Mouse (Mus musculus): ENCODE measurements around the gene Gm13276.
"Not testable (repeated sequence)": the region's sequence is repeated elsewhere in the genome, so short reads cannot be mapped to it uniquely, and the experiment has no call there.

Gene Gm13276

DNA sequence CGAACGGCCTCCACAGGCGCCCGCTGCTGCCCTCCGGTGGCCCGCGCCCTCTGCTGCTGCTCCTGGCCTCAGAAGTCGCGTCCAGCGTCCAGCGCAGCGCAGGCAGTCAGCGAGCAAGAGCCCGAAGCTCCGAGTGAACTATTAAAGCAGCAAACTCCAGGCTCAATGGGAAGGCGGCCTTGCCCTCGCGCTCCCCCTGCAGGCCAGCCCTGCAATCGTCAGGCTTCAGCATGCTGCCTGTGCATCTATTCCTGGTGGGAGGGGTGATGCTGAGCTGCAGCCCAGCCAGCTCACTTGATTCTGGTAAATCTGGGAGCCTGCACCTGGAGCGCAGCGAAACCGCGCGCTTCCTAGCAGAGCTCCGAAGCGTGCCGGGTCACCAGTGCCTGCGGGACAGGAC is 2.9 kb downstream of the Gm13276 start, which contains the start of gene Gm13277:
Gene Gm13277, plus strand, starts transcription at position 231 of the 400 bp plus-strand sequence.
- DNase-seq: peak; percentile 44 to 53

DNA sequence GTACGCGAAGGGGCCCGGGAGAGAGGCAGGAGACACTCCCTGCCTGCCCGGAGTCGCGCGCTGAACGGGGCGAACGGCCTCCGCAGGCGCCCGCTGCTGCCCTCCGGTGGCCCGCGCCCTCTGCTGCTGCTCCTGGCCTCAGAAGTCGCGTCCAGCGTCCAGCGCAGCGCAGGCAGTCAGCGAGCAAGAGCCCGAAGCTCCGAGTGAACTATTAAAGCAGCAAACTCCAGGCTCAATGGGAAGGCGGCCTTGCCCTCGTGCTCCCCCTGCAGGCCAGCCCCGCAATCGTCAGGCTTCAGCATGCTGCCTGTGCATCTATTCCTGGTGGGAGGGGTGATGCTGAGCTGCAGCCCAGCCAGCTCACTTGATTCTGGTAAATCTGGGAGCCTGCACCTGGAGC is 5.7 kb downstream of the Gm13276 start, which contains the start of gene Gm13278:
Gene Gm13278, plus strand, starts transcription at position 301 of the 400 bp plus-strand sequence.
- not testable (repeated sequence) for DNase-seq

DNA sequence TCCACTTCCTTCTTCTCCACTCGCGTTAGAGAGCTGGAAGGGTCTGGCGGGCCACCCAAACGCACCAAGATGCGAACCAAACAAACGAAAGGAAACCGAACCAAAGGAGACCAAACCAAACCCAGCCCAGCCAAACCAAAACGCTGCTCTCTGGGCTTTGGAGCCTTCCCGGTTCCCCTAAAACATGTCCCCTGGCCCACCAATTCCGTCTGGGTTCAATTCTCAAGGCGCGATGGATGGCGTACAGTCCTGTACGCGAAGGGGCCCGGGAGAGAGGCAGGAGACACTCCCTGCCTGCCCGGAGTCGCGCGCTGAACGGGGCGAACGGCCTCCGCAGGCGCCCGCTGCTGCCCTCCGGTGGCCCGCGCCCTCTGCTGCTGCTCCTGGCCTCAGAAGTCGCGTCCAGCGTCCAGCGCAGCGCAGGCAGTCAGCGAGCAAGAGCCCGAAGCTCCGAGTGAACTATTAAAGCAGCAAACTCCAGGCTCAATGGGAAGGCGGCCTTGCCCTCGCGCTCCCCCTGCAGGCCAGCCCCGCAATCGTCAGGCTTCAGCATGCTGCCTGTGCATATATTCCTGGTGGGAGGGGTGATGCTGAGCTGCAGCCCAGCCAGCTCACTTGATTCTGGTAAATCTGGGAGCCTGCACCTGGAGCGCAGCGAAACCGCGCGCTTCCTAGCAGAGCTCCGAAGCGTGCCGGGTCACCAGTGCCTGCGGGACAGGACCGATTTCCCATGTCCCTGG is 8.6 kb downstream of the Gm13276 start, which contains the start of gene Gm13275:
Gene Gm13275, plus strand, starts transcription at position 552 of the 740 bp plus-strand sequence.
- peak; percentile 70 to 78 for DNase-seq

DNA sequence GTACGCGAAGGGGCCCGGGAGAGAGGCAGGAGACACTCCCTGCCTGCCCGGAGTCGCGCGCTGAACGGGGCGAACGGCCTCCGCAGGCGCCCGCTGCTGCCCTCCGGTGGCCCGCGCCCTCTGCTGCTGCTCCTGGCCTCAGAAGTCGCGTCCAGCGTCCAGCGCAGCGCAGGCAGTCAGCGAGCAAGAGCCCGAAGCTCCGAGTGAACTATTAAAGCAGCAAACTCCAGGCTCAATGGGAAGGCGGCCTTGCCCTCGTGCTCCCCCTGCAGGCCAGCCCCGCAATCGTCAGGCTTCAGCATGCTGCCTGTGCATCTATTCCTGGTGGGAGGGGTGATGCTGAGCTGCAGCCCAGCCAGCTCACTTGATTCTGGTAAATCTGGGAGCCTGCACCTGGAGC is 11.6 kb downstream of the Gm13276 start, which contains the start of gene Gm13279:
Gene Gm13279, plus strand, starts transcription at position 301 of the 400 bp plus-strand sequence.
- not testable (repeated sequence) for DNase-seq

DNA sequence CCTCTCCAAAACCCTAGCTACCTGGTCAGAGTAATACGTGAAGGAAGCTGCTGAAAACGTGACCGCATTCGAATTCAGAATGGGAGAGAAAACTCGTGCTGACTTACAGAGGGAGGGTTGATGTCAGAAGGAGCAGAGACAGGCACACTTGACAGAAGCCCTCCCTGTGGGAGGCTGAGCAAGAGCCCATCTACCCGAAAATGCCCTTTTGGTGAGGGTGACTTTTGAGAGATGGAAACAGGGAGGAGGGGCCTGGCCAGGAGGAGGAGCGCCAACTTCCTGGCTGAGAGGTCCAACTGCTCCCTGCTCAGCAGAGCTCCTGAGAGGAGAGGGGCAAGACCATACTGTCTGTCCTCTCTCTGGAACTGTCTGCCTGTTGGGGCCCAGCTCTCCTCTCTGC is 13.9 kb downstream of the Gm13276 start, which contains the start of gene Gm13285:
Gene Gm13285, plus strand, starts transcription at position 301 of the 400 bp plus-strand sequence.
- not testable (repeated sequence) for DNase-seq

DNA sequence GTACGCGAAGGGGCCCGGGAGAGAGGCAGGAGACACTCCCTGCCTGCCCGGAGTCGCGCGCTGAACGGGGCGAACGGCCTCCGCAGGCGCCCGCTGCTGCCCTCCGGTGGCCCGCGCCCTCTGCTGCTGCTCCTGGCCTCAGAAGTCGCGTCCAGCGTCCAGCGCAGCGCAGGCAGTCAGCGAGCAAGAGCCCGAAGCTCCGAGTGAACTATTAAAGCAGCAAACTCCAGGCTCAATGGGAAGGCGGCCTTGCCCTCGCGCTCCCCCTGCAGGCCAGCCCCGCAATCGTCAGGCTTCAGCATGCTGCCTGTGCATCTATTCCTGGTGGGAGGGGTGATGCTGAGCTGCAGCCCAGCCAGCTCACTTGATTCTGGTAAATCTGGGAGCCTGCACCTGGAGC is 17.4 kb downstream of the Gm13276 start, which contains the start of gene Gm13287:
Gene Gm13287, plus strand, starts transcription at position 301 of the 400 bp plus-strand sequence.
- DNase-seq: not testable (repeated sequence)

DNA sequence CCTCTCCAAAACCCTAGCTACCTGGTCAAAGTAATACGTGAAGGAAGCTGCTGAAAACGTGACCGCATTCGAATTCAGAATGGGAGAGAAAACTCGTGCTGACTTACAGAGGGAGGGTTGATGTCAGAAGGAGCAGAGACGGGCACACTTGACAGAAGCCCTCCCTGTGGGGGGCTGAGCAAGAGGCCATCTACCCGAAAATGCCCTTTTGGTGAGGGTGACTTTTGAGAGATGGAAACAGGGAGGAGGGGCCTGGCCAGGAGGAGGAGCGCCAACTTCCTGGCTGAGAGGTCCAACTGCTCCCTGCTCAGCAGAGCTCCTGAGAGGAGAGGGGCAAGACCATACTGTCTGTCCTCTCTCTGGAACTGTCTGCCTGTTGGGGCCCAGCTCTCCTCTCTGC is 19.7 kb downstream of the Gm13276 start, which contains the start of gene Gm13288:
Gene Gm13288, plus strand, starts transcription at position 301 of the 400 bp plus-strand sequence.
- not testable (repeated sequence) for DNase-seq

DNA sequence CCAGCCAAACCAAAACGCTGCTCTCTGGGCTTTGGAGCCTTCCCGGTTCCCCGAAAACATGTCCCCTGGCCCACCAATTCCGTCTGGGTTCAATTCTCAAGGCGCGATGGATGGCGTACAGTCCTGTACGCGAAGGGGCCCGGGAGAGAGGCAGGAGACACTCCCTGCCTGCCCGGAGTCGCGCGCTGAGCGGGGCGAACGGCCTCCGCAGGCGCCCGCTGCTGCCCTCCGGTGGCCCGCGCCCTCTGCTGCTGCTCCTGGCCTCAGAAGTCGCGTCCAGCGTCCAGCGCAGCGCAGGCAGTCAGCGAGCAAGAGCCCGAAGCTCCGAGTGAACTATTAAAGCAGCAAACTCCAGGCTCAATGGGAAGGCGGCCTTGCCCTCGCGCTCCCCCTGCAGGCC is 20.3 kb downstream of the Gm13276 start:
- DNase-seq: not testable (repeated sequence)

DNA sequence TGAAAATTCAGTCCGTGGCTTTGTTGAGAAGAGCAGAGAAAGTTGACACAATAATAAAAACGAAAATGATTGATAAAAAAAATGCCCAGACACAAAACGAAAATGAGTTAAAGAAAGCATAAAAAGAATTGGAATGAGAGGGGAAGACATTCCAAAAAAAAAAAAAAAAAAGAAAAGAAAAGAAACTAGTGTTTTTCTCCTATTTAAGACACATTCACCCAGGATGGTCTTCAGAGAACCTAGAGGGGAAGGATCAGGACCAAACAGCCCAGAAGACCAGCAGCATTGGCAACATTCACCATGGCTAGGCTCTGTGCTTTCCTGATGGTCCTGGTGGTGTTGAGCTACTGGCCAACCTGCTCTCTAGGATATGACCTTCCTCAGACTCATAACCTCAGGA is 30.4 kb downstream of the Gm13276 start, which contains the start of gene Ifna7:
Gene Ifna7, plus strand, starts transcription at position 301 of the 400 bp plus-strand sequence.
- DNase-seq: no peak

DNA sequence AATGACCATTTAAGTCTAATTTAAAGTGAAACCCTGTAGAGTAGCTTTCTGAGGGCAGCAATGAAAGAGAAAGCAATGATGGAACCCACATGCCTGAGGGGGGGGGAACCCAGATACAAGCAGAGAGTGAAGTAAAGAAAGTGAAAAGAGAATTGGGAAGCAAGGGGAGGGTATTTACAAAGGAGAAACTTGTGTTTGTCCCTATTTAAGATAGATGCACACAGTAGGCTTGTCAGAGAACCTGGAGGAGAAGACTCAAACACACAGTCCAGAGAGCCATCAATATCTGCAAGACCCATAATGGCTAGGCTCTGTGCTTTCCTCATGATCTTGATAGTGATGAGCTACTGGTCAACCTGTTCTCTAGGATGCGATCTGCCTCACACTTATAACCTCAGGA is 34.1 kb downstream of the Gm13276 start, which contains the start of gene Ifna11:
Gene Ifna11, plus strand, starts transcription at position 301 of the 400 bp plus-strand sequence.
- no peak for DNase-seq

DNA sequence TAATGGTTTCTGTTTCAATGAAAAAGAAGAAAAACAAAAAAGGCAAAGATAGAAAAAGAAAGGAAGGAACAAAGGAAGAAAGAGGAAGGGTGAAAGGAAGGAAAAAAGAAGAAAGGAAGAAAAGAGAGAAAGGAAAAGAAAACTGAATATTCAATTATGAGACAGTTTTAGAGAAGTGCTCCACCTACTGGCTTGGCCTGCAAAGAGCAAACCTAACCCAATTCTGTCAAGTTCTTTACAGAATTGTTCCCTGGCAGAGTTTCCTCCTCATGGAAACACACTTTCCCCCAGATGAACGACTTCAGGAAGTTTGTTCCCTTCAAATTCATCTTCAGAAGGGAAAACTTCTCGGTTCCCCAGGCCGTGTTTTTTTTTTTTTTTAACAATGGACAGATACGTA is 37.5 kb downstream of the Gm13276 start:
- no peak for DNase-seq

DNA sequence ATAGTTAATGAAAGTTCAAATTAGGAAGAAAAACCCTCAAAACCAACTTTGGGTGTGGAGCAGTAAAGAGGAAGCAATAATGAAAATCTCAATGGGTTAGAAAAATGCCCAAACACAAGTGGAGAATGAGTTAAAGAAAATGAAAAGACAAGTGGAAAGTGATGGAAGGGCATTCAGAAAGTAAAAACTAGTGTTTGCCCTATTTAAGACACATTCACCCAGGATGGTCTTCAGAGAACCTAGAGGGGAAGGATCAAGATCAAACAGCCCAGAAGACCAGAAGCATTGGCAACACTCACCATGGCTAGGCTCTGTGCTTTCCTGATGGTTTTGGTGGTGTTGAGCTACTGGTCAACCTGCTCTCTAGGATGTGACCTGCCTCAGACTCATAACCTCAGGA is 41.6 kb downstream of the Gm13276 start, which contains the start of gene Ifna6:
Gene Ifna6, plus strand, starts transcription at position 301 of the 400 bp plus-strand sequence.
- DNase-seq: not testable (repeated sequence)

DNA sequence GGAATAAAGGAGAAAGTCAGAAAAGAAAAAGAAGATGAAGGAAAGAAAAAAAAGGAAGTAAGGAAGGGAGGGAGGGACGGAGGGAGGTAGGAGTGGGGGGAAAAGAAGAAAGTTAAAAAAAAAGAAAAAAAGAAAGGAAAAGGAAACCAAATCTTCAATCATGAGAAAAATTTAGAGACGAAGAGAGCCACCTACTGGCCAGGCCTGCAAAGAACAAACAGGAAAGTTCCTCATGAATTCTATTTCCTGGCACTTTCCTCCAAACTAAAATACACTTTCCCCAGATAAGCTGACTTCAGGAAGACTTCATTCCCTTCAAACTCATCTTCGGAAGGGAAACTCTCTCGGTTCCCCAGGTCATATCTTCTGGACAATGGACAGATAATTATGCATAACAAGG is 45.0 kb downstream of the Gm13276 start:
- DNase-seq: no peak

DNA sequence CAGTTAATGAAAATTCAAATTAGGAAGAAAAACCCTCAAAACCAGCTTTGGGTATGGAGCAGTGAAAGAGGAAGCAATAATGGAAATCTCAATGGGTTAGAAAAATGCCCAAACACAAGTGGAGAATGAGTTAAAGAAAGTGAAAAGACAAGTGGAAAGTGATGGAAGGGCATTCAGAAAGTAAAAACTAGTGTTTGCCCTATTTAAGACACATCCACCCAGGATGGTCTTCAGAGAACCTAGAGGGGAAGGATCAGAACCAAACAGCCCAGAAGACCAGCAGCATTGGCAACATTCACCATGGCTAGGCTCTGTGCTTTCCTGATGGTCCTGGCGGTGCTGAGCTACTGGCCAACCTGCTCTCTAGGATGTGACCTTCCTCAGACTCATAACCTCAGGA is 49.7 kb downstream of the Gm13276 start, which contains the start of gene Ifna5:
Gene Ifna5, plus strand, starts transcription at position 301 of the 400 bp plus-strand sequence.
- DNase-seq: not testable (repeated sequence)

All from thymus, adult 18-20 months (tissue).